Mouse (Mus musculus) brain, embryonic 14.5 days (tissue): ENCODE data around the gene Zfp800.

ENCODE experiments used
- CTCF ChIP-seq: fragments of 200-500 bp; IDR thresholded peaks from 2 replicates; pipeline ENCODE4 v1.5.1; 2012; ENCODE audit warnings: inconsistent platforms, mild to moderate bottlenecking, moderate library complexity, borderline replicate concordance; ENCODE audit not compliant: insufficient read depth, insufficient read length; ENCODE audit errors: extremely low read depth
- POLR2A ChIP-seq: fragments of 200-500 bp; IDR thresholded peaks from 2 replicates; pipeline ENCODE4 v1.6.1; 2012; ENCODE audit warnings: mild to moderate bottlenecking, inconsistent platforms, borderline replicate concordance; ENCODE audit not compliant: poor library complexity, insufficient read depth, insufficient read length, severe bottlenecking; ENCODE audit errors: extremely low read depth

DNA sequence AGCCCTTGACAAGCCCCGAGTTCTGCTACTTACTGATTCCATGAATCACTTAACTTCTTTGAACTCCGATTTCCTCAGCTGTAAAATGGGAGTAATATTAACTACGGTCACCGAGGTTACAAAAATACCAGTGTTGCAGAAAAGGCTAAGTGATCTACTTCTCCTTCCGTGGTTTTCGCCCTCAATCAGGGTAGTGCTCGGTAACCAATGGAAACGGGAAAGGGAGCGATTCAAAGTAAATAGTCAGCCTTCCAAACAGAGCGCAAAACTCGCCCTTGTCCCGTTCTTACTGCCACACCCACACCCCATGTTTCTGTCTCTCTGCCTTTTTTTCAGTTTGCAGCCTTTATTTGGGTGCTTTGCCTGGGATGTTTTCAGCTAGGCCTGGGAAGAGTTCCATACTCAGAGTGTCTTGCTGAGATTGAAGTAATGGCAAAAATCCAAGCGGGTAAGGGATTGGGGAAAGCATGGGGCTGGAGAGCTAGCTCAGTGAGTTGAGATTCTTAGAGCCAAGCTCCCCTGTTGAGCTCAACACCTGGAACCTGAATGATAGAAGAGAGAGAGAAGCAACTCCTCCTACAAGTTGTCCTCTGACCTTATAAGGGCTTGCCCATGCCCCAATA is 78.0 kb downstream of the Zfp800 start:
- TF ChIP-seq POLR2A (no peak), CTCF (no peak)
